Mouse (Mus musculus) forebrain, postnatal 0 days (tissue): ENCODE results near the gene Cog5. TPM values are rescaled to one million over a fixed set of nuclear protein-coding genes. Genes with fewer than 3 reads are reported as not detected.

ENCODE experiments used
- ATAC-seq: fragments of 200-750 bp; cut with Nextera tagmentation; 2 replicates; pipeline ENCODE4 v1.8.0; 2017; ENCODE audit warnings: mild to moderate bottlenecking, moderate library complexity
- DNase-seq: peaks from one replicate; pipeline ENCODE4 v3.0.0-alpha.2; 2015
- H3K27ac ChIP-seq: fragments of 300-500 bp; sonication (generic); 2 replicates; pipeline ENCODE4 v1.5.1; 2014; ENCODE audit warnings: low read depth, mild to moderate bottlenecking, antibody characterized with exemption, low read length, moderate library complexity, mixed read lengths
- H3K27me3 ChIP-seq: fragments of 300-500 bp; sonication (generic); 2 replicates; pipeline ENCODE4 v1.6.1; 2014; ENCODE audit warnings: mild to moderate bottlenecking, low read length, mixed read lengths; ENCODE audit not compliant: insufficient read depth
- H3K36me3 ChIP-seq: fragments of 300-500 bp; sonication (generic); 2 replicates; pipeline ENCODE4 v1.6.1; 2014; ENCODE audit warnings: mild to moderate bottlenecking, moderate library complexity; ENCODE audit not compliant: insufficient read depth
- H3K4me1 ChIP-seq: fragments of 300-500 bp; sonication (generic); 2 replicates; pipeline ENCODE4 v1.6.1; 2014; ENCODE audit warnings: antibody characterized with exemption; ENCODE audit not compliant: insufficient read depth
- H3K4me2 ChIP-seq: fragments of 300-500 bp; sonication (generic); 2 replicates; pipeline ENCODE4 v1.6.1; 2014; ENCODE audit warnings: low read depth, mild to moderate bottlenecking, moderate library complexity
- H3K4me3 ChIP-seq: fragments of 300-500 bp; sonication (generic); 2 replicates; pipeline ENCODE4 v1.5.1; 2014; ENCODE audit warnings: low read depth, low read length, mixed read lengths
- H3K9ac ChIP-seq: fragments of 300-500 bp; sonication (generic); 2 replicates; pipeline ENCODE4 v1.6.1; 2014; ENCODE audit warnings: mild to moderate bottlenecking
- H3K9me3 ChIP-seq: fragments of 300-500 bp; sonication (generic); 2 replicates; pipeline ENCODE4 v1.6.1; 2016; ENCODE audit warnings: low read length
- CTCF ChIP-seq: sonication (generic); IDR thresholded peaks from 2 replicates; pipeline ENCODE4 v1.5.1; 2016; ENCODE audit warnings: antibody characterized with exemption, control low read depth, low read depth
- WGBS: fragments of 180-500 bp; shearing (Covaris S2); extraction: QIAGEN DNeasy Blood & Tissue Kit; methylation state at CpG from one replicate; pipeline ENCODE4 v1.1.7; 2014; 5-methylcytosine and 5-hydroxymethylcytosine counted together
- polyA plus RNA-seq: library from polyadenylated mRNA; unstranded; fragments of >200 nt; fragmentation: Nextera tagmentation; extraction: Ambion mirVana; gene quantifications from 2 replicates; pipeline ENCODE4 v1.2.1, GENCODE M21; 2015
- total RNA-seq: library from RNA; depleted of rRNA; stranded (reverse); fragments of >200 nt; gene quantifications from 2 replicates; pipeline ENCODE4 v1.2.3, GENCODE M21; 2014

Gene Cog5
- total and polyA plus RNA-seq, 2 experiments from 2014 or later, result 17.3 to 47.7 TPM

DNA sequence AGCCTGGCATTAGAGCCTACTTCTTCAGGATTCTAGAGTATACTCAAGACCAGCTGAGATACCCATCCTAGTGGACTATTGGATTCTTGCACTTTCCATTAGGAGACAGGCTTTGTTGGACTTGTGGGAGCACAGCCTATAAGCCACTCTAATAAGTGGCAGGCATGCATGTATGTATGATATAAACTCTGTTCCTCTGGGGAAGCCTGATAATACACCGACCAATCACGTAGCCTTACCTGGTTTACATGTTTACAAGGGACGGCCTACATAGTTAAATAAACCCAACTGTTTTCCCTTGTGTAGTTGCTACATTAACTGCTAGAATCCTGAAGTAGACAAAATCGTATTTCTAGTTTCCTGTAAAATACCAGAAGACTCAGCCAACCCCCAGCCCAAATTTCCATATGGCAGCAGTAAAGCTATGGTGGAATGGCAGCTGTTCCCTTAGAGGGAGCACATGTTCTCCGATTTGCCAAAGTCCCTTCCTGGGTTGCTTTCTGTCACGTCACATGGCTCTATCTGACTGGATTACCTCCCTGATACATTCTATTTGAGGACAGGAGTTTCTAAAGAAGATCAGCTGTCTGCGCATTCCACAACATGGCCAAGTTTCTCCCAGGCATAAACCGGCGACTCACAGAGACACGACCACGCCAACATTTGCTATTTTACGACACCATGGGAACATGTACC is 311.0 kb downstream of the Cog5 start:
- Histone ChIP-seq H3K4me2 (no peak overlapping the region), H3K27me3 (no peaks in the 10 kb centered on the region), H3K27ac (no peak overlapping the region), H3K9me3 (no peaks in the 10 kb centered on the region), H3K4me1 (no peaks in the 10 kb centered on the region), H3K4me3 (no peak overlapping the region), H3K9ac (no peak overlapping the region), H3K36me3 (no peaks in the 10 kb centered on the region; the same call in 1 of the 2 replicates)
- DNase-seq, result peak; percentile 69
- no peak for TF ChIP-seq CTCF
- 75% methylated on average over 12 of the region's 12 CpGs for WGBS
- ATAC-seq, result peak; percentile 53

DNA sequence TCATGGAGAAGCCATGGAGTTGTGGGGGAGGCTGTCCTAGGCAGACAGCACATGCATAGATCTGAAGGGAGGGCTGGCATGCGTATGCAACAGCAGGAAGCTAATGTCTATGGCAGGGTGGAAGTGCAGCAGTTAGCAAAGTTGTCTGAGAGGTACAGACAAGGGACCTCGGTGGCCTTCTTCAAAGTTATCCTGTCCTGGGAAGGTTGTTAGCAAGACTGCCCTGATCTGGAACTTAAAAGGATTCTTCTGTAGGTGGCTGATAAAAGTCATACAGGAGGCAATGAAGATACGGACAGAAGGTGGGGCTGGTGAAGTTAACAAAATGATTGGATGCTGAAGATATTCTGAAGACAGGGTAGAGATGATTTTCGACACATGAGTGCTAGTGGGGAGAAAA is 311.7 kb downstream of the Cog5 start:
- Histone ChIP-seq H3K9ac (no peak overlapping the region), H3K4me2 (no peak overlapping the region), H3K4me3 (no peak overlapping the region), H3K27me3 (no peaks in the 10 kb centered on the region), H3K36me3 (peaks cover 5% of the 10 kb centered on the region), H3K4me1 (no peaks in the 10 kb centered on the region), H3K27ac (no peak overlapping the region), H3K9me3 (no peaks in the 10 kb centered on the region)
- DNase-seq, result no peak
- WGBS, result 79% methylated on average over 4 of the region's 4 CpGs
- TF ChIP-seq CTCF, result no peak
- ATAC-seq, result no peak

DNA sequence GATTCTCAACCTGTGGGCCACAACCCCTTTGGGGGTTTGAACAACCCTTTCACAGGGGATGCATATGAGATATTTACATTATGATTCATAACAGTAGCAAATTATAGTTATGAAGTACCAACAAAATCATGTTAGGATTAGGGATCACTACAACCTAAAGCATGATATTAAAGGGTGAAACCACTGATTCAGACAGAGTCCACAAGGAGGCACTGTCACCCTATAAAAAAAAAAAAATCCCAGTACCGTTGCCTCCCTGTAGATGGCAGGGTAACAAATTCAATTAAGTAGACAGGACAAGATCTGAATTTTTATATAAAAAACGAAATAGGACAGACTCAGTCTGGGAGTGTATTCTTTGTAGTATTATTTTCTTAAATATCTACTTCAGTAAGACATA is 312.9 kb downstream of the Cog5 start:
- Histone ChIP-seq H3K36me3 (peaks cover 7% of the 10 kb centered on the region), H3K4me2 (no peak overlapping the region), H3K9ac (no peak overlapping the region), H3K27me3 (no peaks in the 10 kb centered on the region), H3K9me3 (no peaks in the 10 kb centered on the region), H3K4me1 (no peaks in the 10 kb centered on the region), H3K27ac (no peak overlapping the region), H3K4me3 (no peak overlapping the region)
- 3% methylated on average over 2 of the region's 2 CpGs for WGBS
- DNase-seq, result peak; percentile 85
- peak; percentile 69 for ATAC-seq
- peak; percentile 95 for TF ChIP-seq CTCF

DNA sequence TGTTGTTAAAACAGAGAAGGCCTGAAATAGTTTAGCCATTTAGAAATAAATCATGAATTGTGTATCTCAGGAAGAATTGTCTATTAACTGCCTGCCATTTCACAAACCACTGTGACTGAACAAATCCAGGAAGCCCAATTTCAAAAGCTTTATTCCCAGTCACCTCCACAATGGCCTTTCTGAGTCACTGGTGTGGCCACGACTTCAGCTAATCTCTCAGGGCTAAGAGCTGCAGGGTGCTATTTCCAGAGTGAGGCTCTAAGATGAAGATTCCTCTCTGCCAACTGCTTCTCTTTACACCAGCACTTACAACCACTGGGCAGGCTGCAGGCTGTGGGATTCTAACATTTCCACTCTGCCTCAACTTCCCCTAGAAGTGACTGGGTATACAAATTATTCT is 314.4 kb downstream of the Cog5 start:
- no peak overlapping the region for H3K4me3 ChIP-seq
- H3K36me3 ChIP-seq, result peaks cover 7% of the 10 kb centered on the region
- H3K27me3 ChIP-seq, result no peaks in the 10 kb centered on the region
- H3K4me1 ChIP-seq, result no peaks in the 10 kb centered on the region
- ATAC-seq (no peak), DNase-seq (no peak)
- H3K27ac ChIP-seq, result no peak overlapping the region
- H3K4me2 ChIP-seq, result no peak overlapping the region
- no peak for TF ChIP-seq CTCF
- no peaks in the 10 kb centered on the region for H3K9me3 ChIP-seq
- H3K9ac ChIP-seq, result no peak overlapping the region
- 14% methylated on average over 1 of the region's 1 CpGs for WGBS

DNA sequence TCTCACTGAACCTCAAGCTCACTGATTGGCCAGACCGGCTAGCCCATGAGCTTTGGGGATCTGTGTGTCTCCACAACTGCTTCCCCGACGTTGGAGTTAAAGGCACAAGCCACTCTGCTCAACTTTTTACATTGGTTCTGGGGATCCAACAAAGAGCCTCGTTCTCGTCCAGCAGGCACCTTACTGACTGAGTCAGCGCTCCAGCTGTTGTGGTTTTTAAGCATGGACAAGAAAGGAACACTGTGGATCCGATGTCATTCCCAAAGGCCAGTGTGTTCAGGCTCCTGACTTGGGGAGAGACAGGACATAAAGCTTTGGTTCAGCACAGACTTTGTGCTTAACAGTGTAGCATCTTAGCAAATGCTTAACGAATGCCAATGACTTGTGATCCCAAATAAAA is 316.9 kb downstream of the Cog5 start:
- no peak for DNase-seq
- Histone ChIP-seq H3K4me3 (no peak overlapping the region), H3K27me3 (no peaks in the 10 kb centered on the region), H3K4me1 (no peaks in the 10 kb centered on the region), H3K9me3 (no peaks in the 10 kb centered on the region), H3K9ac (no peak overlapping the region), H3K27ac (no peak overlapping the region), H3K36me3 (peaks cover 7% of the 10 kb centered on the region), H3K4me2 (no peak overlapping the region)
- WGBS, result 90% methylated on average over 8 of the region's 8 CpGs
- ATAC-seq, result no peak
- TF ChIP-seq CTCF, result no peak

DNA sequence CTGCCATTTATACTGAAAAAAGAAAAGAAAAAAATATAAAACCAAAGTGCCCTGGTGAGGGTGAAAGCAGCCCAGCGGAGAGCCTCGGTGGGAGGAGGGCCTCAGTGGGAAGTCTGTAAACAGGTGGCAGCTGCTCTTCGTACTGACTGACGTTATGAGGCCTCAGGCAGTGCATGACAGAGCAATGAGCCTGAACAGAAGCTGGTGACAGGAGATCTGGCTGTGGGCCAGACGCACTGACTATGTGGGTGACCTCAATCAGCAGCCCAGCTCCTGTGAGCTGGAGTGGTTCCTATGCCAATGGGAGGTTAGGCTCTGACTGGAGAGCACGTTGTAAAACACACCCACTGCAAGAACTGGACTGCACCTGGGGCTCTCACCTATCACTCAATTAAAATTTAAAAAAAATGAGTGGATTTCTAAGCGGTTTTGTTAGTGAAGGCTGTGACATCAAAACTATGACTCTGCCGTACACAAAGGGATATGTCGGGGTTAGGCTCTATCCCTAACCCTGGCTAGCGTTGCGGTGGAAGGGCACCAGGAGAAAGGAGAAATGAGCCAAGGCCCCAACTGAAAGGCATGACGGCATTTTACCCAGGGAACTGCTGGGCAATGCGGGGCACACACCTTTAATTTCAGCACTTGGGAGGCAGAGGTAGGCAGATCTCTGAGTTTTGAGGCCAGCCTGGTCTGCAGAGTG is 319.0 kb downstream of the Cog5 start:
- Histone ChIP-seq H3K9ac (no peak overlapping the region), H3K9me3 (no peaks in the 10 kb centered on the region), H3K27ac (no peak overlapping the region), H3K4me2 (no peak overlapping the region), H3K4me1 (no peaks in the 10 kb centered on the region), H3K27me3 (no peaks in the 10 kb centered on the region), H3K36me3 (peaks cover 7% of the 10 kb centered on the region), H3K4me3 (no peak overlapping the region)
- no peak for TF ChIP-seq CTCF
- DNase-seq (peak; percentile 53), ATAC-seq (peak; percentile 61)
- 38% methylated on average over 13 of the region's 13 CpGs for WGBS

DNA sequence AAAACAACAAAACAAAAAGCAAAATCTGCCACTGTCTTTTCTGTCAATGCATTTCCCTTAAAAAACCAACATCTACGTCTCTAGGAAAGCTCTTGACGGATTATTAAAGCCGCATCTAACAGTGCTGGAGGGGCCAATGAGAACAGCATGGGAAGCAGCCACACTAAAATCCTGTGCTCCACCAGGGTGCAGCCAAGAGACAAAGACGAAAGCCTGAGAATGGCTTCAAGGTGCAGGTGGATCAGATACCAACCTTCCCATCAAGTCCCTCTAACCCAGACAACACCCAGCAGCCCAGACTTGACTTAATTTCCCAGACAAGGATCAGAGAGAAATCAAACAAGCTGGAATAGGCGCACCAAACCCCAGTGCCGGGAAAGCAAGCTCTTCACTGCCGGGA is 321.9 kb downstream of the Cog5 start:
- 0 out of 2 replicates have a peak overlapping the region, but pooled peaks have one; percentile 10 for H3K27ac ChIP-seq
- peak; percentile 41 for DNase-seq
- ATAC-seq, result peak; percentile 75
- no peaks in the 10 kb centered on the region for H3K27me3 ChIP-seq
- WGBS, result 53% methylated on average over 7 of the region's 7 CpGs
- peaks cover under 1% of the 10 kb centered on the region for H3K36me3 ChIP-seq
- H3K9me3 ChIP-seq, result no peaks in the 10 kb centered on the region
- TF ChIP-seq CTCF, result peak; percentile 67
- H3K4me3 ChIP-seq, result no peak overlapping the region
- no peak overlapping the region for H3K9ac ChIP-seq
- H3K4me1 ChIP-seq, result no peaks in the 10 kb centered on the region
- H3K4me2 ChIP-seq, result no peak overlapping the region
